Mouse (Mus musculus): ENCODE measurements around the gene Slc5a5. TPM values are rescaled to one million over a fixed set of nuclear protein-coding genes. Genes with fewer than 3 reads are reported as not detected.

Slc5a5 gene
- polyA plus RNA-seq, 1 experiment, result 16.0 TPM

DNA sequence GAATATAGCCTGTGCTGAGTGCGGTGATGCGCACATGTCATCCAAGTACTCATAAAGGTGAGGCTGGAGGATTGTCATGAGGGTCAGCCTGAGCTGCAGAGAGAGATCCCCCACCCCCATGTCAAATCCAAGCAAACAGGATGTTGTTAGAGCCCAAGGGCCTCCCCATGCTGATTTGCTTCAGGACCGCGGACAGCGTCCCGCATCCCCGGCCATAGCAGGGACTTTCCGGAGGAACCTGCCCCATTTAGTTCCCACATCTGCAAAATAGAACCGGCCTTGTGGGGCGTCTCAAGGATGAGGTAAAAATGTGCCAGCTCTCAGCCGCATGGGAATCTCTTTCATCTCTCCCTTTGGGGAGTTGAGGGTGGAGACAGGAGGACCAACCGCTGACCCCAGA, 6.9 kb downstream of the Slc5a5 start:
- TF ChIP-seq POLR2A (IDR thresholded peaks at IDR 0.05; ENCODE audit: extremely low read depth, insufficient read depth, low read length) (no peak), CTCF (IDR thresholded peaks at IDR 0.05; ENCODE audit: extremely low read depth, insufficient read depth, low read length) (no peak)
- Histone ChIP-seq H3K4me3 (ENCODE audit: insufficient read depth, low read length) (no peak overlapping the region), H3K4me1 (ENCODE audit: control insufficient read depth, insufficient read depth, low read length) (no peaks in the 10 kb centered on the region), H3K27ac (ENCODE audit: insufficient read depth, low read length) (no peak overlapping the region)

DNA sequence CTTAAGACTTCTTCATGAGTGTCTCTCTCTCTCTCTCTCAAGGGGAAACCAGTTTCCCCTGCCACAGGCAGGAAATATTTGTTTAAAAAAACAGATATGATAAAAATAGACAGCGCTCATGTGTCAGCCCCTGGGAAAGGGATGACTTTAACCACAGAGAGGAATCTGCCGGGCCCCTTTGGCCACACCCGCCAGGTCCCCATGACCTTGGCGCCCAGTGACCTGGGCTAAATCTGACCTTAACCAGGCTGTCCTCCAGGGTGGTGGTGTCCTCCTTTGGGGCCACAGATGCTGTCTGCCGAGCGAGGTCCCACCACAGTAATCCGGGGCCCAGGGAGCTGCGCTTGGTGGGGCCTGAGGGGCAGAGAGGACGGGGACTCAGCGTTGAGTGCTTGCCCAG, 7.9 kb downstream of the Slc5a5 start:
- no peak overlapping the region for H3K4me3 ChIP-seq (ENCODE audit: insufficient read depth, low read length)
- no peaks in the 10 kb centered on the region for H3K4me1 ChIP-seq (ENCODE audit: control insufficient read depth, insufficient read depth, low read length)
- TF ChIP-seq CTCF (IDR thresholded peaks at IDR 0.05; ENCODE audit: extremely low read depth, insufficient read depth, low read length), result no peak
- no peak for TF ChIP-seq POLR2A (IDR thresholded peaks at IDR 0.05; ENCODE audit: extremely low read depth, insufficient read depth, low read length)
- H3K27ac ChIP-seq (ENCODE audit: insufficient read depth, low read length), result no peak overlapping the region

DNA sequence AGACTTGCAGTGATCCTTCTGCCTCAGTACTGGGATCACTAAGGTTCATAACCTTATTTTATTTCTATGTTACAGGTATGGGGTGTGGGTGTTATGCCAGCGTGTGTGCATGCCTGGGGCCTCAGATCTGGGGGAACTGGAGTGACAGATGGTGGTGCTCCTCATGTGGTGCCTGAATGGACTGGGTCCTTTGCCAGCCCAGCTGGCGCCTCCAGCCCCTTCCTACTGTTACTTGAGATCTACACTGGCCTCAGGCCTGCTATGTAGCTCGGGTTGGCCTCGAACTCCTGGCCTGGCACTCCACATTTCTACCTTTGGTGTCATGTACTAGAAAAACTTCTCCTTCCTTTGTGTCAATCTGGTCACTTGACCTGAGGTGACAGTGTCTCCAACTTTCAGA, 8.4 kb downstream of the Slc5a5 start:
- no peaks in the 10 kb centered on the region for H3K4me1 ChIP-seq (ENCODE audit: control insufficient read depth, insufficient read depth, low read length)
- H3K27ac ChIP-seq (ENCODE audit: insufficient read depth, low read length), result no peak overlapping the region
- H3K4me3 ChIP-seq (ENCODE audit: insufficient read depth, low read length), result no peak overlapping the region
- TF ChIP-seq POLR2A (IDR thresholded peaks at IDR 0.05; ENCODE audit: extremely low read depth, insufficient read depth, low read length) (no peak), CTCF (IDR thresholded peaks at IDR 0.05; ENCODE audit: extremely low read depth, insufficient read depth, low read length) (no peak)

DNA sequence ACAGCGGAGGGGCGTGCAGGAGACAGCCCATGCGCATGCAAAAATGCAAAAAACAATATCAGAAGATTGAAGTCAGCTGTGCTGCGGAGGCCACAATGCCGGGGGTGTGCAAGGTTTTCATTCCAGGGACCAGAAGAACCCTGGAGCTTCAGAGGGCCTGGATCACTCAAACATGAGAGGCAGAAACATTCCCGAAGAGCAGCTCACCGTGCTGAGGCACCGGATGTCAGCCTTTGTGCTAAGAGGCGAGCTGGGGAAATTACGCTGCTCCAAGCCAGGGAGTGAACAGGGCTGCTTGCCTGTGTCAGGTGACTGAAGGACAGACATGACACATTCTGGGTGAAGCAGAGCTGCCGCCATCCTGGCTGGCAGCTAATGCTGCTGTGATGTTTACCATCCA, 12.0 kb downstream of the Slc5a5 start:
- Histone ChIP-seq H3K4me3 (ENCODE audit: insufficient read depth, low read length) (no peak overlapping the region), H3K27ac (ENCODE audit: insufficient read depth, low read length) (peak overlapping the region; percentile 67), H3K4me1 (ENCODE audit: control insufficient read depth, insufficient read depth, low read length) (no peaks in the 10 kb centered on the region)
- TF ChIP-seq POLR2A (IDR thresholded peaks at IDR 0.05; ENCODE audit: extremely low read depth, insufficient read depth, low read length) (no peak), CTCF (IDR thresholded peaks at IDR 0.05; ENCODE audit: extremely low read depth, insufficient read depth, low read length) (no peak)

DNA sequence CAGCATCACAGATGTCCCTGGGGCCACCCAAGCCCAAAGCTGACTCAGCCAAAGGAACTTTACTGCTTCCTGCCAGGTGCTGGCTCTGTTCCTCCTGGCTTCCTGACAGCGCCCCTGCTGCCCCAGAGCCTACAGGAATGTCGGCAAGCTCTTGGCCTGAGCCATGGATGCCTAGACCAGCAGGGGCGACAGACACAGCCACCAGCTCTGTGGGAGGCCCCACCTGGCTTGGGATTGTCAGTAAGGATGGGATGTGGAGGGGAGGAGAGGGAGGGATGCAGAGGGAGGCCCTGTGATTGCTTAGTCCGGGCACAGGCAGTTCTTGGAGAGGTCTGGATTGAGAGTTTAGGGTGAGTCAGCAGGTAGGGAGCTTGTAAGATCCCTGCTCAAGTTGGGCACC, 12.4 kb downstream of the Slc5a5 start:
- TF ChIP-seq CTCF (IDR thresholded peaks at IDR 0.05; ENCODE audit: extremely low read depth, insufficient read depth, low read length), result no peak
- no peak for TF ChIP-seq POLR2A (IDR thresholded peaks at IDR 0.05; ENCODE audit: extremely low read depth, insufficient read depth, low read length)
- Histone ChIP-seq H3K27ac (ENCODE audit: insufficient read depth, low read length) (peak overlapping the region; percentile 67; the same call in 1 of the 2 replicates), H3K4me1 (ENCODE audit: control insufficient read depth, insufficient read depth, low read length) (no peaks in the 10 kb centered on the region), H3K4me3 (ENCODE audit: insufficient read depth, low read length) (no peak overlapping the region)

DNA sequence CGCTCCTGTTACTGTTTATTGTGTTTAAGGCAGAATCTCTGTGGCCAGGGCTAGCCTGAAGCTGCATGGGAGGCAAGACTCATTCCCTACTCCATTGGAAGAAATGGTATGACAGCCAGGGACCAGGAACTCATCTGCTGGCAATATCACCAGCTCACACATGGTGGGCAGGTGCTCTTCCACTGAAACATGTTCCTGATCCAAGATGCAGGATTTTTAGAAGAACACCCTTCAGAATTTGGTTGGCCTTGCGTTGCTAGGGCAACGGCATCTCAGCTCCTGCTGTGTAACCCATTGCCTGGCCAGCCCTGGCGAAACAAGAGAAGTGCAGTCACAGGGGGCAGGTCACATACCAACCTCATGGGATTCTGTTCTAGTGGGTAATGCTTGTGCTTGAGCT, 13.1 kb downstream of the Slc5a5 start:
- Histone ChIP-seq H3K4me1 (ENCODE audit: control insufficient read depth, insufficient read depth, low read length) (no peaks in the 10 kb centered on the region), H3K27ac (ENCODE audit: insufficient read depth, low read length) (no peak overlapping the region), H3K4me3 (ENCODE audit: insufficient read depth, low read length) (no peak overlapping the region)
- TF ChIP-seq CTCF (IDR thresholded peaks at IDR 0.05; ENCODE audit: extremely low read depth, insufficient read depth, low read length), result no peak
- TF ChIP-seq POLR2A (IDR thresholded peaks at IDR 0.05; ENCODE audit: extremely low read depth, insufficient read depth, low read length), result no peak

DNA sequence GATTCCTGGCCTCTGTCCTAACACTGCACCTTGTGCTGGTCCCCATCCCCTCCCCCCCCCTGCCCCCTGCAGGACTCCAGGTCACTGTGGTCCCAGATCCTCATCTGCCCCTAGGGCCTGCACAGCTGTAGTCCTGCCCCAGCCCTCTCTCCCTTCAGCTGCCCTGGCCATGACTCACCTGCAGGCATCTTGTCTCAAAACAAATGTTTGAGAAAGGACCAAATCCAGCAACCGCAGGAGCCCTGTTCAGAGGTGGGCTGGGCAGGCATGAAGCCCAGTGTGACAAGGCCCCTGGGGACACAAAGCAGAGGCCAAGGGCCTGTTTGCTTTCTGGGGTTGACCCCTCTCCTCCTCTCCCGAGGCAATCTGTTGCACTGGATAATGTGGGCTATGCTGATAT, 14.4 kb downstream of the Slc5a5 start:
- TF ChIP-seq CTCF (IDR thresholded peaks at IDR 0.05; ENCODE audit: extremely low read depth, insufficient read depth, low read length), result no peak
- TF ChIP-seq POLR2A (IDR thresholded peaks at IDR 0.05; ENCODE audit: extremely low read depth, insufficient read depth, low read length), result no peak
- Histone ChIP-seq H3K27ac (ENCODE audit: insufficient read depth, low read length) (no peak overlapping the region), H3K4me3 (ENCODE audit: insufficient read depth, low read length) (no peak overlapping the region)

GRCm38 (mm10) chr8:70876382-70876781, 16.2 kb downstream of the Slc5a5 start:
- Histone ChIP-seq H3K27ac (ENCODE audit: insufficient read depth, low read length) (no peak overlapping the region), H3K4me3 (ENCODE audit: insufficient read depth, low read length) (no peak overlapping the region), H3K4me1 (ENCODE audit: control insufficient read depth, insufficient read depth, low read length) (no peaks in the 10 kb centered on the region)
- TF ChIP-seq POLR2A (IDR thresholded peaks at IDR 0.05; ENCODE audit: extremely low read depth, insufficient read depth, low read length) (no peak), CTCF (IDR thresholded peaks at IDR 0.05; ENCODE audit: extremely low read depth, insufficient read depth, low read length) (no peak)

More for the DNA sequence above, 14.4 kb downstream of the Slc5a5 start:
- H3K4me1 ChIP-seq (ENCODE audit: control insufficient read depth, insufficient read depth, low read length), result no peaks in the 10 kb centered on the region

- H3K4me1 ChIP-seq (ENCODE audit: control insufficient read depth, insufficient read depth, low read length), result no peaks in the 10 kb centered on the region
- no peak overlapping the region for H3K27ac ChIP-seq (ENCODE audit: insufficient read depth, low read length)
- no peak overlapping the region for H3K4me3 ChIP-seq (ENCODE audit: insufficient read depth, low read length)
- no peak for TF ChIP-seq POLR2A (IDR thresholded peaks at IDR 0.05; ENCODE audit: extremely low read depth, insufficient read depth, low read length)
- no peak for TF ChIP-seq CTCF (IDR thresholded peaks at IDR 0.05; ENCODE audit: extremely low read depth, insufficient read depth, low read length)
These were observed 18.1 kb downstream of the Slc5a5 start for GRCm38 (mm10) chr8:70874441-70874840.

GRCm38 (mm10) chr8:70873364-70873985, 19.1 kb downstream of the Slc5a5 start, which contains the start of gene Ccdc124:
Gene Ccdc124, minus strand, starts transcription at chr8:70873935.
- Histone ChIP-seq H3K4me1 (ENCODE audit: control insufficient read depth, insufficient read depth, low read length) (no peaks in the 10 kb centered on the region), H3K27ac (ENCODE audit: insufficient read depth, low read length) (peak within 1 kb of the TSS; percentile 89; the same call in 1 of the 2 replicates), H3K4me3 (ENCODE audit: insufficient read depth, low read length) (peak within 1 kb of the TSS; percentile 71)
- TF ChIP-seq POLR2A (IDR thresholded peaks at IDR 0.05; ENCODE audit: extremely low read depth, insufficient read depth, low read length) (peak; percentile 75), CTCF (IDR thresholded peaks at IDR 0.05; ENCODE audit: extremely low read depth, insufficient read depth, low read length) (peak; percentile 57)

Data from cortical plate, adult 2 months (tissue).